Mouse (Mus musculus) heart, adult 2 months (tissue): ENCODE measurements around the gene Arrdc4. TPM values are rescaled to one million over a fixed set of nuclear protein-coding genes. Genes with fewer than 3 reads are reported as not detected.

Experiments
- DNase-seq, 2 experiments: peaks; one replicate each; pipeline ENCODE4 v3.0.0; 2021
- H3K27ac ChIP-seq: fragments of 200-600 bp; 2 replicates; pipeline ENCODE4 v1.8.1; 2022
- H3K27me3 ChIP-seq: fragments of 200-500 bp; 2 replicates; pipeline ENCODE4 v1.6.1; 2012; ENCODE audit warnings: mild to moderate bottlenecking, low read length, inconsistent platforms, mixed read lengths; ENCODE audit not compliant: control insufficient read depth, insufficient read depth
- H3K36me3 ChIP-seq: fragments of 200-500 bp; 2 replicates; pipeline ENCODE4 v1.6.1; 2012; ENCODE audit warnings: low read length, inconsistent platforms; ENCODE audit not compliant: control insufficient read depth, insufficient read depth
- H3K4me1 ChIP-seq: fragments of 200-500 bp; 2 replicates; pipeline ENCODE4 v1.6.1; 2011; ENCODE audit warnings: low read length; ENCODE audit not compliant: control insufficient read depth, insufficient read depth
- H3K4me3 ChIP-seq: fragments of 200-600 bp; 2 replicates; pipeline ENCODE4 v1.8.1; 2022
- H3K79me2 ChIP-seq: fragments of 200-500 bp; replicated peaks from 2 replicates; pipeline ENCODE4 v1.6.1; 2012; ENCODE audit warnings: mild to moderate bottlenecking, inconsistent platforms, low read length, moderate library complexity, mixed read lengths; ENCODE audit not compliant: control insufficient read depth, insufficient read depth
- H3K9ac ChIP-seq: fragments of 200-500 bp; 2 replicates; pipeline ENCODE4 v1.6.1; 2012; ENCODE audit warnings: low read depth, mild to moderate bottlenecking, control low read depth, inconsistent platforms, low read length, mixed read lengths
- CTCF ChIP-seq: fragments of 200-600 bp; IDR thresholded peaks from 2 replicates; pipeline ENCODE4 v1.8.1; 2022; ENCODE audit warnings: antibody characterized with exemption, mild to moderate bottlenecking, moderate library complexity
- EP300 ChIP-seq: fragments of 200-500 bp; IDR thresholded peaks from 2 replicates; pipeline ENCODE4 v1.6.1; 2011; ENCODE audit warnings: low read depth, low read length, control low read depth; ENCODE audit not compliant: insufficient read depth
- POLR2A ChIP-seq: fragments of 200-500 bp; IDR thresholded peaks from 2 replicates; pipeline ENCODE4 v1.6.1; 2011; ENCODE audit warnings: mild to moderate bottlenecking, low read depth, low read length, control low read depth; ENCODE audit not compliant: insufficient read depth
- WGBS: fragments of 180-500 bp; shearing (Covaris S2); methylation state at CpG from one replicate; pipeline ENCODE4 v1.1.7; 2018; 5-methylcytosine and 5-hydroxymethylcytosine counted together
- intact Hi-C: fragments of 180-260 bp; cut with DNase I; formaldehyde crosslinking; loops from one replicate; pipeline ENCODE4 v1.15.1; 2025
- polyA plus RNA-seq: library from polyadenylated mRNA; depleted of rRNA; stranded (reverse); fragments of >200 nt; gene quantifications from 2 replicates; pipeline ENCODE4 v1.2.3, GENCODE M21; 2012
- total RNA-seq, 2 experiments: library from RNA; stranded (reverse); gene quantifications; 2 replicates each; pipeline ENCODE4 v1.2.3; 2021

The Arrdc4 gene
- total and polyA plus RNA-seq, 3 experiments: 4.6 to 7.2 (median 6.3) TPM

- Histone ChIP-seq H3K36me3 (no peaks in the 10 kb centered on the region), H3K4me1 (no peaks in the 10 kb centered on the region), H3K4me3 (no peak overlapping the region), H3K9ac (no peak overlapping the region), H3K79me2 (no peaks in the 10 kb centered on the region), H3K27ac (no peak overlapping the region), H3K27me3 (no peaks in the 10 kb centered on the region)
- intact Hi-C loops: no loop called here
- WGBS: 76% methylated on average over 4 of the region's 4 CpGs
- no peak for DNase-seq
- TF ChIP-seq POLR2A (no peak), EP300 (no peak), CTCF (no peak)
Observed at GRCm38 (mm10) chr7:68765926-68766325, 16.9 kb upstream of the Arrdc4 start.

GRCm38 (mm10) chr7:68759148-68759724 lies 10.2 kb upstream of the Arrdc4 start:
- TF ChIP-seq CTCF (no peak), EP300 (no peak), POLR2A (no peak)
- intact Hi-C loops: no loop called here
- WGBS: 72% methylated on average over 6 of the region's 6 CpGs

DNA sequence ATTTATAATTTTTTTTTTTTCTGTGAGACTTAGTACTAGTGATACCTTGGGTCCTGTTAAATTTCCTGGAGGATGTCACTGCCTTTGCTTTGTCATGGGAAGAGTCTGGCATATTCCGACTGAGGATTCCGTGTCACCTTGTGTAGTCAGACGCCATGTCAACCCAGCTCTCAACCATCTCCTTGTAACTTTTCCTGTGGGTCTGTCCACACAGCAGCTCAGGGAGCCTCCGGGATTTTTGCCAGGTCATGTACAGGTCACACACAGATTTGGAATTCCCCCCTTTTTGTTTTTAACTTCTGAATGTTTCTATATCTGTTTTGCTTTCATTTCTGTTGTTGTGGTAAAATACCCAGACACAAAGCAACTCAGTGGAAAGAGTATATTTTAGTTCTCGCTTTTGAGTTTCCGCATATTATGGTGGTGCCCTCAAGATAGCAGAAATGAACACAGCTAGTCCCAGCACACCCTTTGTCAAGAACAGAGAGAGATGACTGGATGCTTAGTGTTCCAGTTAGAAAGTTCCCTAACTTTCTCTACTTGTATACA lies 7.7 kb upstream of the Arrdc4 start:
- Histone ChIP-seq H3K27ac (no peak overlapping the region), H3K36me3 (no peaks in the 10 kb centered on the region)

More at GRCm38 (mm10) chr7:68759148-68759724, 10.2 kb upstream of the Arrdc4 start:
- Histone ChIP-seq H3K4me3 (no peak overlapping the region), H3K79me2 (no peaks in the 10 kb centered on the region), H3K27me3 (no peaks in the 10 kb centered on the region), H3K4me1 (no peaks in the 10 kb centered on the region), H3K9ac (no peak overlapping the region), H3K36me3 (no peaks in the 10 kb centered on the region), H3K27ac (no peak overlapping the region)
- DNase-seq: no peak

DNA sequence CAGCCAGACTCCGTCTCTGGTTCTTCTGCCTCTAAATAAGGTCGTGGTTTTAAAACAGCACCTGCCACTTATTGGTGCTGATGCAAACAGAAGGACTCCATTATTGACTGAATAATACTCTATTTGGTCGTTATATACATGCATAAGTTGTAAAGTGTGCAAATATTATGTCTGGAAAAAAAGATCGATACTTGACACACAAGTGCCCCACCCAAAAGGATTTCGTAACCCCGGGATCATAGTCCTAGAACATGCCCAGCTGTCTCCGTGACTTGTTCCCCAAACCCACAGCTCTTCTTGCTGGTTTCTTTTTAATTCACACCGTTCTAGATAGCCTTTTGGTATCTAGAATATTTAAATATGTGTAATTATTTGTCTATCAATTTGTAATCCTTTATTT lies 878 bp upstream of the Arrdc4 start:
- no peaks in the 10 kb centered on the region for H3K27me3 ChIP-seq
- peaks cover 4% of the 10 kb centered on the region; the same call in 1 of the 2 replicates for H3K36me3 ChIP-seq
- H3K27ac ChIP-seq: peak overlapping the region; percentile 66
- H3K9ac ChIP-seq: no peak overlapping the region
- intact Hi-C loops: loop anchor here (5.0 kb wide), 1 partner anchor 72 kb away; no protein-coding TSS in a partner anchor
- peaks cover 10% of the 10 kb centered on the region for H3K4me1 ChIP-seq
- 60% methylated on average over 8 of the region's 8 CpGs for WGBS
- H3K4me3 ChIP-seq: peak overlapping the region; percentile 39
- DNase-seq: no peak
- TF ChIP-seq POLR2A: no peak
- TF ChIP-seq CTCF: no peak
- no peak for TF ChIP-seq EP300
- H3K79me2 ChIP-seq: no peaks in the 10 kb centered on the region; the same call in 1 of the 2 replicates

More for the DNA sequence above, 7.7 kb upstream of the Arrdc4 start:
- no peak for TF ChIP-seq POLR2A
- TF ChIP-seq EP300: no peak
- TF ChIP-seq CTCF: no peak
- no peak for DNase-seq
- intact Hi-C loops: no loop called here
- no peaks in the 10 kb centered on the region for H3K4me1 ChIP-seq
- H3K9ac ChIP-seq: no peak overlapping the region
- no peak overlapping the region for H3K4me3 ChIP-seq
- H3K27me3 ChIP-seq: no peaks in the 10 kb centered on the region
- 53% methylated on average over 6 of the region's 6 CpGs for WGBS
- no peaks in the 10 kb centered on the region for H3K79me2 ChIP-seq

DNA sequence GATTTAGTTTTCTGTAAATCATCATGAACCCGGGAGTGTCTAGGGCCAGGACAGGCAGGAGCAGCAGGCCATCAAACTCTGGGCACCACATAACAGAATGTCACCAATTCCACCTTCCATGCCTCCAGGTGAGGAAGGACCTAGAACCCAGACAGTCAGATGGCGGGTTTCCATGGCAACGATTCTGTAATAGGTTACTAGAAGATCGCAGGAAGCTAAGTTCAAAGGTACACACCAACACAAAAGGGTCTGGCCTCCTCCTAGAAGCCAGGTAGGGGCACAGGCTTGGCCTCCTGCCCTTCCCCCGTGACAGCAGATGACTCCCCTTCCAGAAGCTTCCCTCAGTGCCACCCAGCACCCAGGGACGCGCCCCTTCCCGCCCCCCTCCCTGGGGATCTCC lies 680 bp downstream of the Arrdc4 start:
- DNase-seq: peak in 1 of 2 experiments; percentile 36
- no peak for TF ChIP-seq CTCF
- no peak for TF ChIP-seq EP300
- no peak for TF ChIP-seq POLR2A
- intact Hi-C loops: no loop called here

DNA sequence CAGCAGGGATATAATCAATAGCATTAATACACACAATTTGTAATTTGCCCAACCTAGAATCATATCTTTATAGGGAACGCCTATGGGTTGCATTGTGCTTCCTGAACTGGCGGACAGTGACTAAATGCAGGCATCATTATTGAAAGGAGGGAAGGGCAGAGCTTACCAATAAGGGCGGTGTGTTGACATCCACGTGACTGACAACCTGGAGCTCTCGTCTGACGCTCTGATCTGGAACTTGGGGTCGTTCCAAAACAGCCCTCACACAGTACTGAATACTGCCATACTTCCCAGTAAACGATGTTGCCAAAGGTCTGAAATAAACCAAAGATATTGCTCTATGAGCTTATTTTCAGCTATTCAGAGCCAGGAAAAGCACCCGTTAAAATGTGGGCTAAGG lies 4.4 kb downstream of the Arrdc4 start:
- TF ChIP-seq CTCF: no peak
- TF ChIP-seq POLR2A: no peak
- no peak for TF ChIP-seq EP300
- no peaks in the 10 kb centered on the region for H3K27me3 ChIP-seq
- no peaks in the 10 kb centered on the region; the same call in 1 of the 2 replicates for H3K79me2 ChIP-seq
- intact Hi-C loops: loop anchor here (2.0 kb wide), 1 partner anchor 26 kb away; no protein-coding TSS in a partner anchor
- H3K36me3 ChIP-seq: peaks cover 8% of the 10 kb centered on the region
- no peak for DNase-seq
- WGBS: 54% methylated on average over 9 of the region's 9 CpGs
- H3K4me1 ChIP-seq: peaks cover 12% of the 10 kb centered on the region
- H3K9ac ChIP-seq: no peak overlapping the region
- no peak overlapping the region; the same call in 1 of the 2 replicates for H3K27ac ChIP-seq
- no peak overlapping the region for H3K4me3 ChIP-seq

More for the DNA sequence above, 680 bp downstream of the Arrdc4 start:
- no peaks in the 10 kb centered on the region; the same call in 1 of the 2 replicates for H3K79me2 ChIP-seq
- peak overlapping the region; percentile 95 for H3K27ac ChIP-seq
- 12% methylated on average over 8 of the region's 8 CpGs for WGBS
- H3K9ac ChIP-seq: peak overlapping the region; percentile 87
- peaks cover 12% of the 10 kb centered on the region for H3K4me1 ChIP-seq
- H3K36me3 ChIP-seq: peaks cover 8% of the 10 kb centered on the region
- peak overlapping the region; percentile 88 for H3K4me3 ChIP-seq
- H3K27me3 ChIP-seq: no peaks in the 10 kb centered on the region
